Mouse (Mus musculus) heart, postnatal 0 days (tissue): ENCODE measurements around the gene Mef2d.

Experiments used
- CTCF ChIP-seq: IDR thresholded peaks from 2 replicates; pipeline ENCODE4 v1.5.1; 2016; ENCODE audit warnings: antibody characterized with exemption, control low read depth, low read depth
- EP300 ChIP-seq: IDR thresholded peaks from 2 replicates; pipeline ENCODE4 v1.6.1; 2016; ENCODE audit warnings: antibody characterized with exemption, low read depth

DNA sequence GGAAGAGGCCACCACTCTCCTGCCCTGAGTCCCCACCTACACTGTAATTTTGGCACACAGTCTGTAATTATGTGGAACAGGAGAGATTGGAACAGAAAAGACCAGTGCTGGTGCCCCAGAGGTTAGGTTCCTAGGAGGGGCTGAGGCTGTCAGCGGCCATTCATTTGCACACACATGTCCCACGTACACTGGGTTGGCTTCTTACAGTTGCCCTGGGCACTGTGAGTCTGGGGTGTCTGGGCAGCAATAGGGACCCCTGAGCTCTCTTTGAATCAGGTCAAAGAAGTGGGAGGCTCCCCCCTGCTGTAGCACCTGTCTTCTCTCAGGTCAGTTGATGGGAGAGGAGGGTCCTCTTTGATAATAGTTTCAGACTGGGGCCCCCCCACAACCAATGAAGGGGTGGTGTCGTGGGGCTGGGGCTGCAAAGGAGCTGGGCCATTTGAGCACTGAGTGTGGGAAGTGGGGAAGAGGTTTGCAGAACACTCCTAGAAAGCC lies 66.1 kb downstream of the Mef2d start:
- TF ChIP-seq CTCF (no peak), EP300 (no peak)
